Mouse (Mus musculus) E14TG2a.4 (cell line): Measurements from ENCODE around the gene Selenop.
"Not testable (repeated sequence)": the region's sequence is repeated elsewhere in the genome, so short reads cannot be mapped to it uniquely, and the experiment has no call there.

Experiments used
- CTCF ChIP-seq: conservative IDR thresholded peaks from 2 replicates; pipeline ENCODE4 v1.5.1; 2014; ENCODE audit warnings: low read length
- NANOG ChIP-seq: IDR thresholded peaks from 2 replicates; pipeline ENCODE4 v1.6.1; 2014; ENCODE audit warnings: borderline replicate concordance, low read length, mixed read lengths
- POU5F1 ChIP-seq: IDR thresholded peaks from 2 replicates; pipeline ENCODE4 v1.6.1; 2014; ENCODE audit warnings: low read length, borderline replicate concordance

GRCm38 (mm10) chr15:3218668-3219067 is 49.7 kb upstream of the Selenop start:
- TF ChIP-seq CTCF, POU5F1, NANOG: not testable (repeated sequence)
